Mouse (Mus musculus) embryonic facial prominence, embryonic 10.5 days (tissue): Measurements from ENCODE around the gene Gpx8. TPM values are rescaled to one million over a fixed set of nuclear protein-coding genes. Genes with fewer than 3 reads are reported as not detected.

ENCODE experiments used
- DNase-seq: peaks from one replicate; pipeline ENCODE4 v3.0.0-alpha.2; 2017; ENCODE audit warnings: low spot score
- H3K27ac ChIP-seq: fragments of 300-500 bp; sonication (generic); replicated peaks from 2 replicates; pipeline ENCODE4 v1.5.1; 2016; ENCODE audit warnings: mild to moderate bottlenecking
- H3K27me3 ChIP-seq: fragments of 300-500 bp; sonication (generic); replicated peaks from 2 replicates; pipeline ENCODE4 v1.6.1; 2016; ENCODE audit warnings: low read depth, mild to moderate bottlenecking; ENCODE audit not compliant: poor library complexity, severe bottlenecking
- H3K36me3 ChIP-seq: fragments of 300-500 bp; sonication (generic); replicated peaks from 2 replicates; pipeline ENCODE4 v1.6.1; 2016; ENCODE audit warnings: mild to moderate bottlenecking, moderate library complexity
- H3K4me1 ChIP-seq: fragments of 300-500 bp; sonication (generic); 2 replicates; pipeline ENCODE4 v1.6.1; 2016
- H3K4me3 ChIP-seq: fragments of 300-500 bp; sonication (generic); 2 replicates; pipeline ENCODE4 v1.5.1; 2016; ENCODE audit warnings: mild to moderate bottlenecking, moderate library complexity
- H3K9me3 ChIP-seq: fragments of 300-500 bp; sonication (generic); 2 replicates; pipeline ENCODE4 v1.6.1; 2016; ENCODE audit warnings: mild to moderate bottlenecking
- WGBS: fragments of 180-500 bp; shearing (Covaris S2); methylation state at CpG from one replicate; pipeline ENCODE4 v1.1.7; 2016; 5-methylcytosine and 5-hydroxymethylcytosine counted together
- polyA plus RNA-seq: library from polyadenylated mRNA; unstranded; fragments of >200 nt; fragmentation: Nextera tagmentation; extraction: Ambion mirVana; gene quantifications from 2 replicates; pipeline ENCODE4 v1.2.1, GENCODE M21; 2016

The Gpx8 gene
- polyA plus RNA-seq: 90.2 and 98.3 TPM in 2 replicates

- peak within 1 kb of the TSS; percentile 86 for H3K27ac ChIP-seq
- peaks cover 32% of the 10 kb centered on the region for H3K36me3 ChIP-seq
- peaks cover 13% of the 10 kb centered on the region for H3K4me1 ChIP-seq
- no peaks in the 10 kb centered on the region for H3K27me3 ChIP-seq
- H3K4me3 ChIP-seq: peak within 1 kb of the TSS; percentile 69
- 7% methylated on average over 21 of the region's 21 CpGs for WGBS
- H3K9me3 ChIP-seq: no peaks in the 10 kb centered on the region
- DNase-seq: peak; percentile 86
These were observed at the start of gene Gpx8 for GRCm38 (mm10) chr13:113046211-113046883. Gpx8 (minus strand) TSS chr13:113046410.

GRCm38 (mm10) chr13:113094618-113095017, 48.4 kb upstream of the Gpx8 start:
- H3K9me3 ChIP-seq: no peaks in the 10 kb centered on the region
- H3K27me3 ChIP-seq: no peaks in the 10 kb centered on the region
- H3K4me3 ChIP-seq: no peak overlapping the region
- H3K4me1 ChIP-seq: no peaks in the 10 kb centered on the region
- no peak overlapping the region for H3K27ac ChIP-seq
- no peaks in the 10 kb centered on the region for H3K36me3 ChIP-seq
- no peak for DNase-seq
- WGBS: 79% methylated on average over 1 of the region's 1 CpGs

DNA sequence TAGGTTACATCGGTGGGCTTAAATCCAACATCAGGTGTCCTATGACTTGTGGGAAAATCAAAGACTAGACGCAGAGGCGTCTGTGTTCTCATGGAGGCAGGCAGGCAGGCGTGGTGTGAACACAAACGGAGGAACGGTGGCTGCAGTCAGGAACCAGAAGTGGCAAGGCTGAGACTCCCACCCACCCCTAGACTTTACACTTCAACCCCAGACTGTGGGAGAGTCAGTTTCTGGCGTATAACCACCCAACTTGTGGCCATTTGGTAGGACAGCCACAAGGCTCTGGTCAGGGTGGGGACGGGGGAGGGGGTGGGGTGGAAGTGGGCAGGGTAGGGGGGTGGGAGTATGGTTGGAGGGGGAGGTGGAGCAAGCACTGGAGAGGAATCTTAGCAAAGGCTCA, 44.3 kb upstream of the Gpx8 start:
- DNase-seq: no peak
- 86% methylated on average over 8 of the region's 8 CpGs for WGBS
- no peaks in the 10 kb centered on the region for H3K27me3 ChIP-seq
- H3K9me3 ChIP-seq: no peaks in the 10 kb centered on the region
- no peaks in the 10 kb centered on the region for H3K36me3 ChIP-seq
- no peaks in the 10 kb centered on the region for H3K4me1 ChIP-seq
- H3K4me3 ChIP-seq: no peak overlapping the region
- H3K27ac ChIP-seq: no peak overlapping the region

DNA sequence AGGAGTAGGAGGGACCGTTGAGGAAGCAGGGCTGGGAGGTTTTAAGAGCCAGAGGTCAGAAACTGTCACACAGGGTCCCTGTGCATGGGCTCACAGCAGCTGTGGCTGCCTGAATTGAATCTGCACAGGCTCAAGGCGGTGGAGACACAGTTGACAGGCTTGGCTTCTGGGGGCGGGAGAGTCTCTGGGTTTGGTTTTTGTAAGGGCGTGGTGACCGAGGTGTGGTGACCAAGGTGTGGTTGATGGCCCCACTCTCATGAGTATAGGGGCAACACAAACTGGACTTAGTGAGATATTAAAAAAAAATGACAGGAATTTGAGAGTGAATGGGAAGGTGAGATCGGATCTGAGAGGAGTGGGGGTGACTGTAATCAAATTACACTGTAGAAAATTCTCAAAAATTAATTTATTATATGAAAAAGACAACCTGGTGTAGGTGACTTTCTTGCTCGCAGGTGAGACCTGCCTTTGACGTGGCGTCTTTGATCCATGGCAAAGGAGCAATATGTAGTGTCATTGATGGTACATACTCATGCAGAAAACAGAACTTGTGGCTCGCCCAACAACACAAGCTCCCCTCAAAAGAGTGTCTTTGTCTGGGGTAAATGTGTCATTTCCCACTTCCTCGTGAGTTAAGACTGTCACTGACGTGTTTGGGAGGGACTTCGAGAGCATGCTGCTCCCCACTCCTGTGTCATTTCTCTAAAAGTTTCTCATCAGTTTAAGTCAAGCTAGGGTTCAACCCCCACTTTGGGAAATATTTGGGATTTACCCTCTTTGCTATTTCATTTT, 41.2 kb upstream of the Gpx8 start:
- H3K27ac ChIP-seq: no peak overlapping the region
- DNase-seq: no peak
- H3K9me3 ChIP-seq: no peaks in the 10 kb centered on the region
- no peak overlapping the region for H3K4me3 ChIP-seq
- H3K4me1 ChIP-seq: no peaks in the 10 kb centered on the region
- H3K27me3 ChIP-seq: no peaks in the 10 kb centered on the region
- H3K36me3 ChIP-seq: no peaks in the 10 kb centered on the region
- WGBS: 82% methylated on average over 13 of the region's 13 CpGs

- Histone ChIP-seq H3K27me3 (no peaks in the 10 kb centered on the region), H3K4me1 (no peaks in the 10 kb centered on the region), H3K36me3 (no peaks in the 10 kb centered on the region), H3K4me3 (no peak overlapping the region), H3K27ac (no peak overlapping the region), H3K9me3 (no peaks in the 10 kb centered on the region)
- DNase-seq: no peak
- WGBS: 80% methylated on average over 5 of the region's 5 CpGs
These were observed 38.5 kb upstream of the Gpx8 start for GRCm38 (mm10) chr13:113084732-113085131.

- Histone ChIP-seq H3K4me3 (no peak overlapping the region), H3K9me3 (no peaks in the 10 kb centered on the region), H3K4me1 (no peaks in the 10 kb centered on the region), H3K27me3 (no peaks in the 10 kb centered on the region), H3K36me3 (no peaks in the 10 kb centered on the region), H3K27ac (no peak overlapping the region)
- no peak for DNase-seq
- WGBS: 48% methylated on average over 1 of the region's 1 CpGs
These were observed 35.9 kb upstream of the Gpx8 start for GRCm38 (mm10) chr13:113082101-113082500.

DNA sequence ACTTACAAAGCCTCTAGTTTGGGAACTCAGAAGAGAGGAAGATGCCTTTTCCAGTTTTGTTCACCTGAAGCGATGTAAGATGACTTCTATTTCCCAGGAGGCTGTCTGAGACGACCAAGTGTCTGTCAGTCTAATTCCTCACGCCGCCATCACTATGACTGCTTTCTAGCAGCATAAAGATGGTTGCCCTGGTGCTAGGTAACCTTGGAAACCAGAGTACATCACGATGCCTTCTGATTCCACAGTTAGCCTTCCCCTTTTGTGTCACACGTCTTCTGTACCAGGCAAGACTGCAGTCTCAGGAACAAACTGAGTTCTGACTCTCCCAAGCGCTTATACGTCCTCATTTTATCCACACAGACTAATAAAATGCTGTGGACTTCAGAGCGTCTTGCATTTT, 32.8 kb upstream of the Gpx8 start:
- 85% methylated on average over 9 of the region's 9 CpGs for WGBS
- DNase-seq: no peak

GRCm38 (mm10) chr13:113064542-113064941, 18.3 kb upstream of the Gpx8 start:
- Histone ChIP-seq H3K36me3 (no peaks in the 10 kb centered on the region), H3K4me3 (no peak overlapping the region), H3K27me3 (no peaks in the 10 kb centered on the region), H3K4me1 (no peaks in the 10 kb centered on the region), H3K9me3 (no peaks in the 10 kb centered on the region), H3K27ac (no peak overlapping the region)
- no peak for DNase-seq
- WGBS: 89% methylated on average over 9 of the region's 9 CpGs

More for the DNA sequence above, 32.8 kb upstream of the Gpx8 start:
- Histone ChIP-seq H3K4me3 (no peak overlapping the region), H3K36me3 (no peaks in the 10 kb centered on the region), H3K27ac (no peak overlapping the region), H3K27me3 (peaks cover 1% of the 10 kb centered on the region; the same call in 1 of the 2 replicates), H3K9me3 (no peaks in the 10 kb centered on the region), H3K4me1 (no peaks in the 10 kb centered on the region)

DNA sequence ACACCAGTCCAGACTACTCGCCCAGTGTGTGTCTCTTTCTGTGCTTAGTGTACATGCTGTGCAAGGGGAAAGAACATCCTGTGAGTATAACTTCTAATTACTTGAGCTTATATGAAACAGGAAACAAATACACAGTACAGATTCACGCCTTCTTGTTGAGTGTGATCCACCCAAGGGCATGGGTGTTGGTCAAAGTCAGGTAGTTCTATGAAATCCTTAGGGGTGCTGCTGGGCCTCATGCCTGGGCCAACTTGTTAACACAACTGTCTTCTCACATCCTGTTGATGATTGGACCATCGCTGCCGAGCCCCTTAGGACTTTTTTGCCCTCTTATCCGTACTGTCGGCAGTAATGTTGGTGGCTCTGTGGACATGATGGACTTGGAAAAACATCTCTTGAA, 15.5 kb upstream of the Gpx8 start:
- 92% methylated on average over 6 of the region's 6 CpGs for WGBS
- DNase-seq: no peak

GRCm38 (mm10) chr13:113055826-113056225, 9.6 kb upstream of the Gpx8 start:
- WGBS: 49% methylated on average over 8 of the region's 8 CpGs

More for the DNA sequence above, 15.5 kb upstream of the Gpx8 start:
- no peaks in the 10 kb centered on the region for H3K36me3 ChIP-seq
- no peaks in the 10 kb centered on the region for H3K4me1 ChIP-seq
- no peak overlapping the region for H3K4me3 ChIP-seq
- H3K27ac ChIP-seq: no peak overlapping the region
- no peaks in the 10 kb centered on the region for H3K9me3 ChIP-seq
- H3K27me3 ChIP-seq: no peaks in the 10 kb centered on the region

DNA sequence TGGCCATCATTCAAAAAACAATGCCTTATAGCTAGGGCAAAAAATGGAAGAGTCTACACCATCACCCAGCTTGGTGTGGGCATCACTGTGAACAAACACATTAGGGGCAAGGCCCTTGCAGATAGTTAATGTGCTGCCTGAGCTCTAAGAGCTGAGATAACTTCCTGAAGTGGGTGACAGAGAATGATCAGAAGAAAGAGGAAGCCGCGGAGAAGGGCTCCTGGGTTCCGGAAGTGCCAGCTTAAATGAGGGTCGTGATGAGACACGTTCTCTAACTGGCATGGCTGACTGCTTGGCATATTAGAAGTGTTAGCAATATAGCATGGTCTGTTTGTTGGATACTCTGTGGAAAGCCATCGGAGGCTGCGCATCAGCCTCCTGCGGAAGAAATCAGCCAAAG, 8.0 kb upstream of the Gpx8 start:
- H3K9me3 ChIP-seq: no peaks in the 10 kb centered on the region
- no peak overlapping the region for H3K27ac ChIP-seq
- no peak overlapping the region for H3K4me3 ChIP-seq
- H3K36me3 ChIP-seq: no peaks in the 10 kb centered on the region
- 93% methylated on average over 8 of the region's 8 CpGs for WGBS
- H3K27me3 ChIP-seq: no peaks in the 10 kb centered on the region
- no peaks in the 10 kb centered on the region for H3K4me1 ChIP-seq
- DNase-seq: no peak

More at GRCm38 (mm10) chr13:113055826-113056225, 9.6 kb upstream of the Gpx8 start:
- Histone ChIP-seq H3K4me3 (no peak overlapping the region), H3K27ac (no peak overlapping the region), H3K36me3 (no peaks in the 10 kb centered on the region), H3K4me1 (no peaks in the 10 kb centered on the region), H3K27me3 (no peaks in the 10 kb centered on the region), H3K9me3 (no peaks in the 10 kb centered on the region)
- peak; percentile 35 for DNase-seq

- no peaks in the 10 kb centered on the region for H3K9me3 ChIP-seq
- peaks cover 20% of the 10 kb centered on the region for H3K36me3 ChIP-seq
- no peak for DNase-seq
- no peak overlapping the region for H3K4me3 ChIP-seq
- H3K27me3 ChIP-seq: no peaks in the 10 kb centered on the region
- no peak overlapping the region for H3K27ac ChIP-seq
- H3K4me1 ChIP-seq: peaks cover 13% of the 10 kb centered on the region
- 76% methylated on average over 3 of the region's 3 CpGs for WGBS
These were observed 1.4 kb upstream of the Gpx8 start for GRCm38 (mm10) chr13:113047647-113048046.

DNA sequence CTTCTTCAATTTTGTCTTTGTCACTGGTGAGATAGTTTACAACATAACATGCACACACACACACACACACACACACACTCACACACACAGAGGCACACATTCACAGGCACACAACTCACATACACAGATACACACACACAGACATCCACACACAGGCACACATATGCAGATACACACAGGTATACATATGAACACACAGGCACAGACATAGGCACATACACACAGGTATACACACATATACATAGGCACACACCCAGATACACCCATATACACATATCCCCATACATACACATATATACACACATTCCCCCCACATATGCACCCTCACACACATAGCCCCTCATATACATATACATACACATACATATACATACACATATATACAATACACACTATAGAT, 808 bp upstream of the Gpx8 start:
- H3K4me3 ChIP-seq: peak overlapping the region; percentile 69; the same call in 1 of the 2 replicates
- H3K27ac ChIP-seq: no peak overlapping the region
- H3K36me3 ChIP-seq: peaks cover 26% of the 10 kb centered on the region
- H3K4me1 ChIP-seq: peaks cover 13% of the 10 kb centered on the region
- H3K9me3 ChIP-seq: no peaks in the 10 kb centered on the region
- DNase-seq: no peak
- H3K27me3 ChIP-seq: no peaks in the 10 kb centered on the region
